Mouse (Mus musculus): ENCODE results near the gene Rsbn1. TPM values are rescaled to one million over a fixed set of nuclear protein-coding genes. Genes with fewer than 3 reads are reported as not detected.

Rsbn1 gene
- polyA plus RNA-seq, 1 experiment from 2014 or later = 15.4 TPM

DNA sequence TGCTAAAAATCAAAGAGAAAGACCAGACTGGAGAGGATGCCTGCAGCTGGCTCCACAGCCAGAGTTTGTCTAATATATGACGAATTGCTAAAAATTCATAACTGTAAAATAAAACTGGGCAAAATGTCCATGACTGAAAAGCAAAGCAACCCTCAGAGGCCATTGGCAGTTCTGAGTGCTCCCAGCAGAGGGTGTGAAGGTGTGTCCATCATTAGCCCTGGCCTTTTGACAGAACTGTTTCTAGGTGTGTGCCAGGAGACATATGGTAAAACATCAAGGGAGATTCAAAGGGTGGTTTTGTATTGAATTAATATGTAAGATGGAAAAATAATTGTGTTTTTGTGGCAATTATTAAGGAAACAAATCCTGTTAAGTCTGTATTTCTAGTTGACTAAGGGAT is 9.2 kb upstream of the Rsbn1 start:
- H3K4me3 ChIP-seq (ENCODE audit: low read length) = no peak overlapping the region
- H3K4me2 ChIP-seq (ENCODE audit: low read length) = no peak overlapping the region
- WGBS = 82% methylated on average over 1 of the region's 1 CpGs
- no peaks in the 10 kb centered on the region for H3K36me3 ChIP-seq (ENCODE audit: control insufficient read depth, insufficient read depth, low read length)
- H3K9ac ChIP-seq (ENCODE audit: low read depth, low read length) = no peak overlapping the region
- no peak for ATAC-seq
- H3K27ac ChIP-seq (ENCODE audit: low read depth, low read length) = no peak overlapping the region
- H3K4me1 ChIP-seq (ENCODE audit: control insufficient read depth, insufficient read depth, low read depth, low read length) = no peaks in the 10 kb centered on the region
- H3K9me3 ChIP-seq (ENCODE audit: control insufficient read depth, low read length) = no peaks in the 10 kb centered on the region
- no peaks in the 10 kb centered on the region for H3K27me3 ChIP-seq (replicated peaks; ENCODE audit: control insufficient read depth, insufficient read depth, low read length)

DNA sequence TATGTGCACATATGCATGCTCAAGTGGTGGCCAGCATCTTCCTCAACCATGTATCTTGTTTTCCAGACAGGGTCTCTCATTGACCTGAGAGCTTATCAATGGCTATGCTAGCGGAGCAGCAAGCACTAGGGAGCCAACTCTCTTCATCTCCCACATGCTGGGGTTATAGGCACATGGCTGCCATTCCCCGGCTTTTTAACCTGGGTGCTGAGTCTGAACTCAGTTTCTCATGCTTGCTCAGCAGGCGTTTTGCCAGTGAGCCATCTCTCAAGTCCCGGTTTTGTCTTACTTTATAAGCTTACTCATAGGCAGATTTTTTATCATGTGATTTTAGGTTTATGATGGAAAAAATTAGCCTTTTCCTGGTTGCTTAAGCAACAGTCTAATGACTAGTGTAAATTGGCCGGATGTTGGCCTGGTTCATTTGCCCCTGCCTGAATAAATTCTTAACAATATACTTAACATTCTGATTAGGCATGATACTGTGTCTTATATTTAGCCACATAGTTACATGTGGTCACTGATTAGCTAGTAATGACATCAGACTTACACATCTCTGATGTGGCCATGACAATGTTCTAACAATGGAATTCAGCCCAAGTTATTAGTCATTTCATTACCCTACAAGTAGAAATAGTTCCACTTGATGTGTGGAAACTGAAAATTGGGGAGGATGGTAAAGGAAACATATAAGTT is 6.4 kb upstream of the Rsbn1 start:
- Histone ChIP-seq H3K4me1 (ENCODE audit: control insufficient read depth, insufficient read depth, low read depth, low read length) (no peaks in the 10 kb centered on the region), H3K27ac (ENCODE audit: low read depth, low read length) (no peak overlapping the region), H3K9me3 (ENCODE audit: control insufficient read depth, low read length) (no peaks in the 10 kb centered on the region), H3K4me3 (ENCODE audit: low read length) (no peak overlapping the region), H3K4me2 (ENCODE audit: low read length) (no peak overlapping the region), H3K36me3 (ENCODE audit: control insufficient read depth, insufficient read depth, low read length) (no peaks in the 10 kb centered on the region), H3K27me3 (replicated peaks; ENCODE audit: control insufficient read depth, insufficient read depth, low read length) (no peaks in the 10 kb centered on the region), H3K9ac (ENCODE audit: low read depth, low read length) (no peak overlapping the region)
- 86% methylated on average over 5 of the region's 5 CpGs for WGBS
- no peak for ATAC-seq

DNA sequence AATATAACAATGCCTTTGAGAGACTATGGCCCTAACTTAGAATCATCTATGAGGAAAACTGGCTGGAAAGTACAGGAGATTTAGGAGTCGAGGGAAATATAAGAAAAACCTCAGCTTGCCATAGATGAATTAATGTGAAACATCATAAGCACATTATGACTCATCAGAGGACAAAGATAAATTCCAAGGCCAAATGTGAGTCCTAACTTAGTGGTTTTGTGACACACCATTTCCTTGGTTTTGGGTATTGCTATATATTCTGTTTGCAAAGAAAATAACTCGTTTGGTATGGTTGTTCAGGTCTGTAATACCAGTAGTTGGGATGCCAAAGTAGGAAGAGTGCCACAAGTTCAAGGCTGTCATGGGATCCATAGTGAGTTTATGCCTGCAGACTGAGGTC is 5.1 kb upstream of the Rsbn1 start:
- ATAC-seq = no peak
- 78% methylated on average over 2 of the region's 2 CpGs for WGBS
- Histone ChIP-seq H3K9me3 (ENCODE audit: control insufficient read depth, low read length) (no peaks in the 10 kb centered on the region), H3K4me1 (ENCODE audit: control insufficient read depth, insufficient read depth, low read depth, low read length) (no peaks in the 10 kb centered on the region), H3K27me3 (replicated peaks; ENCODE audit: control insufficient read depth, insufficient read depth, low read length) (no peaks in the 10 kb centered on the region), H3K36me3 (ENCODE audit: control insufficient read depth, insufficient read depth, low read length) (no peaks in the 10 kb centered on the region), H3K9ac (ENCODE audit: low read depth, low read length) (no peak overlapping the region), H3K27ac (ENCODE audit: low read depth, low read length) (no peak overlapping the region), H3K4me3 (ENCODE audit: low read length) (no peak overlapping the region), H3K4me2 (ENCODE audit: low read length) (no peak overlapping the region)

DNA sequence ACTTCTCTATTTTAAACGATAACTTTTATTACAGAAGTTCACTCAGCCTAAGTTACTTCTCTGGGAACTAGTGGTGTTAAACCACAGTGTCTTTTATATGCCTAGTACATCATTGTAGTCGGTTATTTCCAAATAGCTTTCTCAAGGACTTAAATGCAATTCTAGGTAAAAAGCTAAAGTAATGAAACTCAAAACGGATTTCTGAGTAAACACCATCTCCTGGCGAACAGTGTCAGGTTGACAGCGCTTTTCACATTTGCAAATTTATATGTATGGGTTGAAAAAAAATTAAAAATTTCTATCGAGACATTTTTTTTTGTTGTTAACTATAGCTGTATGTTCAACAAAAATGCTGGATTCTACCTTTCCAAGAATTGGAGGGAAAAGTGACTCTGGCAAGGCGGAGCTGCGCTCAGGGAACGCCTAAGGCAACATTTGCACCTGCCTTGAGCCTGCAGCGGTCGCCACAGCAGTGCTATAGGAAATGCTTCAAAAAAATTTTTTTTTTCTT is 414 bp upstream of the Rsbn1 start:
- ATAC-seq = peak; percentile 8; the same call in 1 of the 2 replicates
- H3K4me2 ChIP-seq (ENCODE audit: low read length) = peak overlapping the region; percentile 81
- peak overlapping the region; percentile 95 for H3K27ac ChIP-seq (ENCODE audit: low read depth, low read length)
- peak overlapping the region; percentile 100 for H3K4me3 ChIP-seq (ENCODE audit: low read length)
- no peaks in the 10 kb centered on the region for H3K9me3 ChIP-seq (ENCODE audit: control insufficient read depth, low read length)
- WGBS = 6% methylated on average over 11 of the region's 11 CpGs
- H3K9ac ChIP-seq (ENCODE audit: low read depth, low read length) = peak overlapping the region; percentile 97
- no peaks in the 10 kb centered on the region for H3K27me3 ChIP-seq (replicated peaks; ENCODE audit: control insufficient read depth, insufficient read depth, low read length)
- H3K36me3 ChIP-seq (ENCODE audit: control insufficient read depth, insufficient read depth, low read length) = no peaks in the 10 kb centered on the region
- H3K4me1 ChIP-seq (ENCODE audit: control insufficient read depth, insufficient read depth, low read depth, low read length) = peaks cover 11% of the 10 kb centered on the region

DNA sequence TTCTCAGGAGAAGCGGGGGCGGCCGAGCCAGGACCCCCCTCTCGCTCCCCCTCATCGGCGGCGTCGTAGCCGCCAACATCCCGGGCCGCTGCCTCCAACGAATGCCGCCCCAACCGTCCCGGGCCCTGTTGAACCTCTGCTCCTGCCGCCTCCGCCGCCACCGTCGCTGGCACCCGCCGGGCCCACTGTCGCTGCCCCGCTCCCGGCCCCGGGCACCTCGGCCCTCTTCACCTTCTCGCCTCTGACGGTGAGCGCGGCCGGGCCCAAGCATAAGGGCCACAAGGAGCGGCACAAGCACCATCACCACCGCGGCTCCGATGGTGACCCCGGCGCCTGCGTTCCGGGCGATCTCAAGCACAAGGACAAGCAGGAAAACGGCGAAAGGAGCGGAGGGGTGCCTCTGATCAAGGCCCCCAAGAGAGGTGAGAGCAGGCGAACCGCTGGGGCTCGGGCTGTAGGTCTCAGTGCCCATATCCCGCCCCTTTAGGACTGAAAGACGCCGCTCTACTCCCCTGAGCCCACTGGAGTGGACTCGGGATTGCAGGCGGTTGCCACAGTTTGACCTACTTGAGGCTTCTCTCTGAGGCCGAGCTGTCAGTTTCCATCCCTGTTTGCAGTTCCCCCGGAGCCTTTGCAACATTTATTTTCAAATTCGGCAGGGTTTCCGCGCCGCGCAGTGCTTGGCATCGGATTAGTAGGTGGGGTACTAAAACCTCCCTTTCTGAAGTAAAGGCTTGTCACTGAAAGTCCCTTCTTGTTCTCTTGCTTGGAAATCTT is 1.0 kb downstream of the Rsbn1 start:
- peak; percentile 49 for ATAC-seq

DNA sequence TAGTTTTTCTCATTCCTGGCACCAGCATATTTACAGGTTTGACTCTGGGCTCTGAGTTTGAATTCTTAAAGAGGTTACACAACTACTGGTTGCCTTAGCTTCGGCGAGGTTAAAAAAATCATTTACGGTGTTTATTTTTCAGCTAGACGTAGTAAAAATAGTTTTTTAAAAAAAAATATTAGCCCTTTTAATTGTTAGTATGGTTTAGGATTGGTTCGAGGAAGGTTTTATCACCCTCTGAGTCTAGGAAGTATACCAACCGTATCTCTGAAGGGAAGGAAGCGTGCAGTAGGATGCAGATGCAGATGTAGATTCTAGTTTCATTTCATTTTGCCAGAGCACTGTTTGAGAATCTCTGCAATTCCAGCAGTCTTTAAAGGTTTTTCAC is 1.6 kb downstream of the Rsbn1 start:
- 5% methylated on average over 7 of the region's 7 CpGs for WGBS

More for the DNA sequence above, 1.0 kb downstream of the Rsbn1 start:
- whole genome bisulfite sequencing = under 1% methylated on average over 36 of the region's 60 CpGs
- H3K4me1 ChIP-seq (ENCODE audit: control insufficient read depth, insufficient read depth, low read depth, low read length) = peaks cover 11% of the 10 kb centered on the region
- H3K27me3 ChIP-seq (replicated peaks; ENCODE audit: control insufficient read depth, insufficient read depth, low read length) = no peaks in the 10 kb centered on the region
- H3K4me3 ChIP-seq (ENCODE audit: low read length) = peak overlapping the region; percentile 100
- H3K27ac ChIP-seq (ENCODE audit: low read depth, low read length) = peak overlapping the region; percentile 95
- H3K9ac ChIP-seq (ENCODE audit: low read depth, low read length) = peak overlapping the region; percentile 97
- H3K9me3 ChIP-seq (ENCODE audit: control insufficient read depth, low read length) = no peaks in the 10 kb centered on the region
- H3K36me3 ChIP-seq (ENCODE audit: control insufficient read depth, insufficient read depth, low read length) = no peaks in the 10 kb centered on the region
- H3K4me2 ChIP-seq (ENCODE audit: low read length) = peak overlapping the region; percentile 81

DNA sequence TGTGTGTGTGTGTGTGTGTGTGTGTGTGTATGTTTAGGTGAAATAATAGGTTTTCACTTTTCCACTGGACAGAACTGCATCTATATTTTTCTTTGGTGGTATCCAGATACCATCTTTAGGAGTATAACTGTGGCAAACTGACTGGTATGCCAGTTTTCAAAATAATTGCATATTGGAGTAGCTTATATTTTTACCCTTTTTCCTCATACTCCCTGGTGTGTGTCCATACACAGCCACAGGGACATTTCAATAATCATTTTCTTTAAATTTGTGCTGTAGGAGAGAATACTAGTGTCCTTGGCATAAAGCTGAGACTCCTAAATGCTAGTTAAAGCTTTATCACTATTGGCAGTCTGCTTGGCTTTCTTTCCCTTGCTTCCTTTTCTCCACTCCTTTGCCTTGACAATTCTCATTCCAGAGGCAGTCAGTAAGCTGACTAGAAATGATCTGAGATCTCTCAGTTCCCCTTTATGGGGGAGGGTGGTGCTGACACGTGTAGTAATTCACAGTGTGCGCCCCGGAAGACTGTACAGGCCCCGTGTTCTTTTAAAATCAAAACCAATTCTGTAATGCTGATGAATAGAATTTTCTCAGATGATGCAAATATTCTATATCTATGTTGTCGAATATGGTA is 2.4 kb downstream of the Rsbn1 start:
- no peak for ATAC-seq
- no peaks in the 10 kb centered on the region for H3K27me3 ChIP-seq (replicated peaks; ENCODE audit: control insufficient read depth, insufficient read depth, low read length)
- WGBS = 27% methylated on average over 5 of the region's 5 CpGs
- no peak overlapping the region for H3K27ac ChIP-seq (ENCODE audit: low read depth, low read length)
- peak overlapping the region; percentile 21 for H3K4me3 ChIP-seq (ENCODE audit: low read length)
- no peaks in the 10 kb centered on the region for H3K36me3 ChIP-seq (ENCODE audit: control insufficient read depth, insufficient read depth, low read length)
- no peaks in the 10 kb centered on the region for H3K9me3 ChIP-seq (ENCODE audit: control insufficient read depth, low read length)
- peak overlapping the region; percentile 1; the same call in 1 of the 2 replicates for H3K9ac ChIP-seq (ENCODE audit: low read depth, low read length)
- H3K4me2 ChIP-seq (ENCODE audit: low read length) = peak overlapping the region; percentile 81
- peaks cover 11% of the 10 kb centered on the region for H3K4me1 ChIP-seq (ENCODE audit: control insufficient read depth, insufficient read depth, low read depth, low read length)

More for the DNA sequence above, 1.6 kb downstream of the Rsbn1 start:
- H3K27me3 ChIP-seq (replicated peaks; ENCODE audit: control insufficient read depth, insufficient read depth, low read length) = no peaks in the 10 kb centered on the region
- peak overlapping the region; percentile 97 for H3K9ac ChIP-seq (ENCODE audit: low read depth, low read length)
- no peaks in the 10 kb centered on the region for H3K36me3 ChIP-seq (ENCODE audit: control insufficient read depth, insufficient read depth, low read length)
- peak overlapping the region; percentile 95 for H3K27ac ChIP-seq (ENCODE audit: low read depth, low read length)
- ATAC-seq = no peak
- peak overlapping the region; percentile 81 for H3K4me2 ChIP-seq (ENCODE audit: low read length)
- H3K4me1 ChIP-seq (ENCODE audit: control insufficient read depth, insufficient read depth, low read depth, low read length) = peaks cover 11% of the 10 kb centered on the region
- H3K9me3 ChIP-seq (ENCODE audit: control insufficient read depth, low read length) = no peaks in the 10 kb centered on the region
- H3K4me3 ChIP-seq (ENCODE audit: low read length) = peak overlapping the region; percentile 100

DNA sequence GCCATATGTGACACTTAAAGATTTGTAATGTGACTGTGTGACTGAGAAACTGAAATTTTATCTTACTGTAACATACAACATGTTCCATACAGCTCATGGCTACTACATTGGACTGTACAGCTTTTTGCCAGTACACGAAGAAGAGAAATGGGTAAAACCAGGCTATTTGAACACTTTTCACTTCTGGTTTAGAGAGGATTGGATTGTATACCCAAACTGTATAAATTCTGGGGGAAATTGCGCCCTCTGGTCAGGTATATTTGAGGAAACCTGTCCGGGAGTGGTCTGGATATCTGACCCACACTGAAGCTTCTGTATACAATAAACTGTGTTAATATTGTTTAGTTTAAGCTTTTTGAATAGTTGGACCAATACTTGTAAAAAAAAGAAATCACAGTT is 2.9 kb downstream of the Rsbn1 start:
- H3K4me3 ChIP-seq (ENCODE audit: low read length) = peak overlapping the region; percentile 21
- H3K36me3 ChIP-seq (ENCODE audit: control insufficient read depth, insufficient read depth, low read length) = no peaks in the 10 kb centered on the region
- WGBS = 75% methylated on average over 3 of the region's 3 CpGs
- H3K9me3 ChIP-seq (ENCODE audit: control insufficient read depth, low read length) = no peaks in the 10 kb centered on the region
- H3K4me1 ChIP-seq (ENCODE audit: control insufficient read depth, insufficient read depth, low read depth, low read length) = peaks cover 11% of the 10 kb centered on the region
- H3K27ac ChIP-seq (ENCODE audit: low read depth, low read length) = no peak overlapping the region
- ATAC-seq = no peak
- H3K27me3 ChIP-seq (replicated peaks; ENCODE audit: control insufficient read depth, insufficient read depth, low read length) = no peaks in the 10 kb centered on the region
- H3K4me2 ChIP-seq (ENCODE audit: low read length) = peak overlapping the region; percentile 81
- peak overlapping the region; percentile 43; the same call in 1 of the 2 replicates for H3K9ac ChIP-seq (ENCODE audit: low read depth, low read length)

DNA sequence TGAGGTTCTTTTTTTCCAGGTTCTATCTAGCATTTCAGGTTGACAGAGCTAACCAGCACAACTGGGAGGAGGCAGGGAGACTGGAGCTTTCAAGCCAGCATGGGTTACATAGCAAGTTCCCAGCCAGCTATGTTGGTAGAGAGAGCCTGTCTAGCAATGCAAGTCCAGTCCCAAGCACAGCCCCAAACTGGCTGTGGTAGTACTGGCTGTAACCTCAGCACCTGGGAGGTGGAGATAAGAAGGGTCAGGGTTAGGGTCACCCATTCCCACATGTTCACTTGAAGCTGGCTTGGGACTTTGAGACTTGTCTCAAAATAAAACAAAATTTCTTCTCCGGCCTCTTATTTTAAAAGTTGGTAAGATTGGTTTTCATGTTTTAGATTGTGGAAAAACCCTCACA is 6.2 kb downstream of the Rsbn1 start:
- no peaks in the 10 kb centered on the region for H3K9me3 ChIP-seq (ENCODE audit: control insufficient read depth, low read length)
- H3K27ac ChIP-seq (ENCODE audit: low read depth, low read length) = no peak overlapping the region
- no peak overlapping the region for H3K4me2 ChIP-seq (ENCODE audit: low read length)
- 94% methylated on average over 1 of the region's 1 CpGs for WGBS
- no peak overlapping the region for H3K4me3 ChIP-seq (ENCODE audit: low read length)
- ATAC-seq = no peak
- no peaks in the 10 kb centered on the region for H3K27me3 ChIP-seq (replicated peaks; ENCODE audit: control insufficient read depth, insufficient read depth, low read length)
- H3K9ac ChIP-seq (ENCODE audit: low read depth, low read length) = no peak overlapping the region
- H3K36me3 ChIP-seq (ENCODE audit: control insufficient read depth, insufficient read depth, low read length) = no peaks in the 10 kb centered on the region
- peaks cover 11% of the 10 kb centered on the region for H3K4me1 ChIP-seq (ENCODE audit: control insufficient read depth, insufficient read depth, low read depth, low read length)

Measured in hindbrain, embryonic 16.5 days (tissue).